Mouse (Mus musculus) spleen, postnatal 14 days (tissue): ENCODE measurements at regions not wholly inside any gene's neighbourhood (a gene's known extent, or its start where the extent isn't known, plus 50 kb on each side); places are given as distances from the start of the nearest gene placed in this dataset.

ENCODE experiments used
- DNase-seq, 2 experiments: peaks; one replicate each; pipeline ENCODE4 v3.0.0; 2021 to 2022; ENCODE audit warnings: low spot score in 2 of 2

DNA sequence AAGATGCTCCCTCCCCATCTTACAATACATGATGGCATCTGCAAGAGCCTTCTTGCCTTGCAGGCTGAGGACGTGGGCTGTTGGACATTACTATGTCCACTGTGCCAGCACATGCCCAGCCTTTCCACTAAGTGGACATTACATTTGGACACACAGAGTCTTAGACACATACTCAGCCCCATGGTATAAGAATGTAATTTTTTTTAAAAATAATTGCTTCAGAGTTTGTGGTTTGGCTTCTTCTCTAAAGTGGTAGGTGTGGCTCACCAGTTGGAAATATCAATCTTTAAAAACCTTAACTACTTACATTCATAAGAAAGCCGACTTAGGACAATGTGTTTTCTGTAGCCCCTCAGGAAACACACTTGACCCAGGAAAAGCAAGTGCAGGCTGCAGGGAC lies 299.7 kb upstream of the Thbs1 start:
- DNase-seq, result no peak

DNA sequence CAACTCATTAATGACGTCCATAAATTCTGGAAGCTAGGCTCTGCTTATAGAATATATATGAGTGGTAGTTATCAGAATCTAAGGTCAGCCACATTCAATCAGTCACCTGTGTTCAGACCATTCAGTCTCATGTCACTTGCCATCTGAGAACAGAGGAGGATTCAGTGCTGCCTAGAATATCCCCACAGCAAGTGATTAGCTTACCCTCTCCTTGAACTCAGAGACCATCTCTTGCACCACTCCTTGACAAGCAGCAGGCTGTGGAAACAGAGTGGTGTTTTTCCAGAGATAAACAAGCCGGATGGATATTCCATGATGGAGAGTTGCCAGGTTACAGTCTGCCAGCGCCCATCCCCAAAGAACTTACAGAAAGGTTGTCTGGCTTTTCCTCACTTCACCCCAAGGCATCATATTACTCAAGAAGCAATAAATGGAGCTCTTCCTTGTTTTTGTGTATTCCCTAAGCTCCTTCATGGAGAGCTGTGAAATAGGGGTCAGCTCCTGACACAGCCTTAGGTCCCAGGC lies 291.9 kb upstream of the Thbs1 start:
- no peak for DNase-seq

DNA sequence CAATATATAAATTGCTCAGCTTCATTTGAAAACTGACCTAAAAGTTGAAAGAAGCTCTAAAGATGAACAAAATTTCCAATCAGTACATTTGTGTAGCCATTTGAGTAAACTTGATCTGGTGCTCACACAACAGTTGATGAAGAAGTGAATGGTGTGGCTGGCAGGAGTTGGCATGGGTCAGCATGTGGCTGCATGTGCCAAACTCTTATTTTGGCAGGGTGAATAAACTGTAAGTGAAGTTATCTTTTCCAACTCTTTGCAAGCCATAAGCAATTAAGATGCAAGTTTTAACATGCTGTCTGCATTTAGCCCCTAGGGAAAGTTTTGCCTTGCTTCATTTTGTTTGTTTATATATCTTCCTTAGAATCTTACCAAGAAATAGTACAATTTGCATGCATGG lies 291.0 kb upstream of the Thbs1 start:
- DNase-seq, result no peak

DNA sequence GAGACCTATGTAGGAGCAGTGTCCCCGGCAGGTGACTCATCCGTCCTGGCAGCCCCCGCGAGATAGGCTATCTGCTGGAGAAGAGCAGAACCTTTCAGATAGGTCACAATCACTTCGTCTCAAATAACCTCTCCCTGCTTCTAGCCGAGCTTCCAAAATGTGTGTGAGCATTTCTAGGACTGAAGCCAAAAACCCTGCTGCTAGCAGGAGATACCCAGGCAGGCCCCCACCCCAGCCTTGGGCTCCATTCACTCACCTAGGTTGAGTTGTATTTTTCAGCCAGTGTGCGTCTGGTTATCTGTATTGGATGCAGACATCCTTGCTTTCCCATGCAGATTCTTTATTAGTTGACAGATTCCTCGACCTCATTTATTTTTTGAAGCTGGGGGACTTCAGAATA lies 286.6 kb upstream of the Thbs1 start:
- no peak for DNase-seq

DNA sequence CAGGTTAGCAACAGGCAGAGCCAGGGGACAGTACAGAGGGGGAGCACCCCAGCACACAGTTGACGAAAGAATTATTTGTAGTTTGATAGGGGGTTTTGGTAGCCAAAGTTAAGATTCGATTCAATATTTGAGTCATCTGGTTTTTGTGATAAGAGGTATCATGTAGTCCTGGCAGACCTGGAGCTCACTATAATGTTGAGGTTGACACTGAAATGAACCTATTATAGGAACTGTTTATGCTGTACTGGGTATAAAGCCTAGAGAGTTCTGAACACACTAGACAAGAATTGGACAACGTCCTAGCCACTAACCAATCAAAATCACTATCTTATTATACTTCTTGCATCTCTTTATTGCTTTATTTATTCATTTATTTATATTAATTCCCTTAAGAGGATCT lies 284.4 kb upstream of the Thbs1 start:
- no peak for DNase-seq

DNA sequence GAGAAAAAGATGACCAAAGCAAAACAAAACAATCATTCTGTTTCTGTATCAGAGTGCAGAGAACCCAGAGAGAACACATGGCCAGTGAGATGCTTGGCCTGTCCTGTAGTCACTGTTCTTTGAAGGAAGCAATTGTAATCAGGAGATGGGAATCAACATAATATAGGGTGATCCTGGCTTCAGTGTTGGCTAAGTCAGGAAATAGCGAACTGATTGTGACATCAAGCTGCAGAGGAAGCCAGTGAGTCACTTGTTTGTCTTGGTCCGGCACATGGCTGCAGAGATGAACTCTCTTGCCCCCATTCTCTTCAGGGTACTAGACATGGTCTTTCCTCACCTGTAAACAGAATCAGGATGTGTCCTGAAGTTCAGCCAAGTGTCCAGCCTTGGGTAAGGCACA lies 273.3 kb upstream of the Thbs1 start:
- no peak for DNase-seq

DNA sequence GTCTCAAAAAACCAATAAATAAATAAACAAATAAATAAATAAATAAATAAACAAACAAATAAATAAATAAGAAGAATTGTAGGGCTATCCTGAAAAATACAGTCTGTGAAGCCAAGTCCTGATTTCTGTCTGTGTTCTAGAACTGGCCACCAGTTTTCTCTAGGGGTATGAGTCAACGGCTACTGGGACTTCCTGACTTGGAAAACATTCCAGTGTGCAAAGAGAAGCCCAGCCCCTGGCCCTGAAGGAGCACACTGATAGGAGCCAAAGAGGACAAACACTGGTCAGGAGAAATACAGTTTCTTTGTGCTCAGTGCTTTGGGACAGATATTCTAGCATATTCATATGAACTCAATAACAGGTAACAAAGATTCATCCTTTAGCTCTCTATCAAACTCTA lies 271.3 kb upstream of the Thbs1 start:
- no peak for DNase-seq

DNA sequence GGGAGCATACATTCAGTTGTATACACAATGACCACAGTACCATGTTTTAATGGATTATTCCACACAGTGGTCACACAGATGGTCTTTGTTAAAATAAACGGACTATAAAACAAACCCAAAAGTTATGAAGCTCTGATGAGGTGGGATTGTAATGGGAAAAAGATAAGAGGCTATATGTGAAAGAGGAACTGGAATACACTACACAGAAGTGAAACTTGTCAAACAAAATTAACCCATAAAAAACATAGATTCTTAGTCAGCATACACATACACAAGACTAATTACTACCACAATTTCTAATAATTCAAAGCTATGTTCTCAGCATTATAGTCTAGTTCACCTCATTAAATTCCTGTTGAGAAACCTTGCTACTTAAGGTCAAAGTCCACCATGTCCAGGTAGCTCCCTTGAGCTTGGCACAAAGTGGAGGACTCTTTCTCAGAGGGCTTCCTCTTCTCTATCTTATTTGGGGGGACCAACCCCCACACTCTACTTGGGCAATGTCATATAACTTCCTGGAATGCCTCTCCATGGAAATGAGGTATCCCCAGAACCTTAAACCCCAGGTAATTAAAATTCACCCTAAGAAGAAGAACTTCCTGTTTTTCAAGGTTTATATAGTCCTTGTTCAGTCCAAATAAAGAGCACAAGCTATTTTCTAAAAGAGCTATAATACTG lies 269.2 kb upstream of the Thbs1 start:
- DNase-seq, result no peak

DNA sequence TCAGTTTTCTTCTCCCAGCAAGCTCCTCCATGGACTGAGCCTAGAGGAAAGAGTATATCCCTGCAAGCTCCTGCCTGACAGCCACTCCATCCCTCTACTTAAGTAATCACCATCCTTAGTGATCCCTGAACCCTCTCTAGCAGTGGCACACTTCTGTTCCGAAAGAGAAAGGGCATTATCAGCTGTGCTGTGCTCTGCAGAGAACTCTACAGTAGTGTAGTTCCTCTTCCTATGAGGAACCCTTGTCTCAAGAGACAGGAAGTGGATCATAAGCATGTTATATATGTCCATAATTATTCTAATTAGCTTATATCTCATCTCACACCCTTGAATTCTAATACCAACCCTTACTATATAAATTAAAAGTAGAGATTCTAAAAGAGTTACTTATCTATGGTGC lies 259.2 kb upstream of the Thbs1 start:
- DNase-seq, result no peak

DNA sequence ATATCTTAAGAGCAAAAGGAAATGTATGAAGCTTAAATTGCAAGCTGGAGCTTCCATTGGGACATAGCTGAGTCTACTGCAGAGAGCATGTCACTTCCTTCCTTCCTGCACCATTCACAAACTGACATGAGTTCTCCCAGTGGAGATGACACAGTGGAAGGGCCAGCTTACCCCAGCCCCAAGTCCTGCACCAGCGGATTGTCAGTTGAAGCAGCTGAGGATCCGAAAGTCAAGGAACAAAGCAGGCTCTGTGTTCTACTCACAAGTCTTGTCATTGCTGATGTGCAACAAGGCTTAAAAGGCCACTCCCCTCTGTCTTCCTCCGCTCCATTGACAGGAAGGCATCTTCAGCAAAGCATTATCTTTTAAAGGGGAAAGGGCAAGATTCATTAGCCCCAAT lies 249.4 kb upstream of the Thbs1 start:
- DNase-seq, result no peak

DNA sequence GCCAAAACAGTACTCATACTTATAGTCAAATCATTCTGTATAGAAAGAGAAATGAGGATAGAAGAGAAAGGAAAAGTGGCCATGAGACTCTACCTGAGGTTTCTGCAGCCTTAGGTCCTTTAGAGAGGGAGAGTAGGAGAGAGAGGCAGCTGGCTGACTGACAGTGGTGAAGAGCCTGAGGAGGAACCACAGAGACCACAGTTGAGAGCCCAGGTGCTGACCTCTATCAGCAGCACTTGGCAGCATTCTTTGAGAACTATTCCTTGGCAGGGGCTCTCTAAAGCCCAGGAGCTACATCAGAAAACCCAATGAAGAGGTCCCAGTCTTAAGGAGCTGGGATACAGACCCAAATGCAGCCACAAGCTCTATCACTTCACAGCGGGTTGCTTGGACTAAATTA lies 246.6 kb upstream of the Thbs1 start:
- no peak for DNase-seq

DNA sequence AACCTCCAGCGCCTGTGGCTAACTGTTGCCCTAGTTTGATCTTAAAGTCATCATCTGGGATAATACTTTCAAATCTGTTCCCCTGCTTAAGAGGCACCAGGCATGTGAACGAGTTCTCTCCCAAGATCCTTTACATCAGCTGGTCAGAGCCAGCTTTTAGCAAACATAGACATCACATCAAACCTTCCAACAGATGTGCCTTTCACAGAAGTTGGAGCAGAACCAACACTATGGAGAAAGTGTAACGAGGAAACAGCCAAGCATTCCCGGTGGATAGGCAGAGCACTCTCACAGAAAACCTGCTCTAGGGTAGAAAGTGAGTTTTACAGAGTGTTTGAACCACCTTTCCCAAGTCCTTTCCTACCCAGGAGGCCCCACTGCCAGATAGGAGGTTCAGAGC lies 244.7 kb upstream of the Thbs1 start:
- no peak for DNase-seq

DNA sequence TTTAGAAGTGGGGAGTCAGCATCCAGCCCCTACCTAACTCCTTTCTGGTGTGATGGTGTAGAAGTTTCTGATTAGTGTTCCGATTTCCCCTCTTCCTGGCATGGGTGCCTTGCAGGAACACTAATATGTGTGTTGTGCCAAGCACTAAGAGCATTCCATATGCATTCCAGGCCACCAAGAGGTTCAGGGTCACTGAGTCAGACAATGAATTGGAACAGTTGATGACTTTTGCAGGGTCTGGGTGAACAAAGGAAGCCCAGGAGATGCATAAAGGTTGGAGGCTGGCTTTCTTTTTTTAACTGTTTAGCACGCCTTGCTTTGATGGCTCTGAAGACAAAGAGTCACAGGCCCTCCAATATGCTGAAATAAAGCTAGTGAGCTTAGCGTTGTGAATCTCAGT lies 244.3 kb upstream of the Thbs1 start:
- no peak for DNase-seq

DNA sequence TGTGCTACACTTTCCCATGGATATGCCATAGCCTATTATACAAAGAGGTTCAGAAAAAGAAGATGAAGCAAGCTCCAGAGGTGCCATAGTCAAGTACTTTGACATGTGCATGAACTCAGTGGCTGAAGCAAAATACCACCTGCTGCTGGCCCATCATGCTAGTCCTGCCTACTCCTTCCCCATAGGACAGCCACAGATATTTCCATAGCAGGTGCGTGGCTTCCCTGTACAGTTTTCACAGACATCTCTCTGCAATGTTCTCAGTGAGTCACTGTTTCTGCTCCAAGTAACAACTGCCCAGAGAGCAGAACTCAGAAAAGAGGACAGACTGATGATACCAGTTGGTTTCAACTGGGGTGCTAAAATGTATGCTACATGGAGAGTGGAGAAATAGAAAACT lies 242.8 kb upstream of the Thbs1 start:
- DNase-seq, result no peak

DNA sequence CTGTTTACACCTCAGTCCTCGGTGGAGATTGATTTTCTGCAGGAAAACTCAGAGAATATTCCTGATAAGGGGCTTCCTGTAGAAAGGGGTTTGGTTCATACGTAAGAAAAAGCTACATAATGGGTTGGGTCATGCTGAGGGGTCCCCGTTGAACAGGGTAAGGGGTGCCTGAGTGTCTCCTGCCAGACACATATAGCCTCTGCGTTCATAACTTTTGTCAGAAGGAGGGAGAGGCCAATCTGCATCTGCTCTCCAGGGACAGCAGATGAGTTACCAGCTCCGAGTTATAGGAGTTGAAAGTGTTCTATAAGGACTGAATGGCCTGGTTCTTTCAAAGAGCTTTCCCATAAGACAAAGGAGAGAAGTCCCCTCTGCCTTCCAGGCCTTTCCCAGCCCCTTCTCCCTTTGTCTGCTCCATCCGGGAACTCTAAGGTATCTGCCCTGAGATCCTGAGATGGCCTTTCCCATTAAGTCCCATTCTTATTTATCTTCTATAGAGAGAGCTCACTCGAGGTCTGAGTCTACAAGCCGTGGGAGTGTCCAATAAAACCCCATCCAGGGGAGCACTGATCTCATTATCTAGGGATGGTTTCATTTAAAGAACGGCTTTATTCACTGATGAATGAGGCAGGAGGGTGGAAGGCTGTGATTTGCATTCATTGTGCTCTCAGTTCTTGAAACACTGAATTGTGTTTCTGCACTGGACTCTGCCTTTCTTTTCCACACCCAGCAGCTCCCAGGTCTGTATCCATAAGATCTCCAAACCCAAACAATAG lies 240.0 kb upstream of the Thbs1 start:
- DNase-seq, result no peak

DNA sequence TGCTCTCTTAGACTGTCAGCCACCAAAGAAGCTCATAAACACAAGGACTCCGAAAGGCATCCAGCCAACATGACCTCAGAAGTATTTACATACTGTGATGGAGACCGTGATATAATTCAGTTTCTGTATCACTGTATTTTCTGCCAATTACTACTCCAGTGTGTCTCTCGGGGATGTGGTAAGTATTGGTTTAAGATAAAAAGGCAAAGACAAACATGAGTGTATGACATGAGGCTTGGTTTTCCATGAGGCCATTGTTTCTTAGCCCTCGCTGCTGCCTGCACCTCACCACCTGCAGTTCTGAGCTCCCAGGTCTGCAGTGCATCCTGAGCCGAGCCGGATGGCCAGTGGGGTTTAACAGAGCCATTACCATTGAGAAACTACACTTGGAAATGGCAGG lies 233.9 kb upstream of the Thbs1 start:
- DNase-seq, result no peak

DNA sequence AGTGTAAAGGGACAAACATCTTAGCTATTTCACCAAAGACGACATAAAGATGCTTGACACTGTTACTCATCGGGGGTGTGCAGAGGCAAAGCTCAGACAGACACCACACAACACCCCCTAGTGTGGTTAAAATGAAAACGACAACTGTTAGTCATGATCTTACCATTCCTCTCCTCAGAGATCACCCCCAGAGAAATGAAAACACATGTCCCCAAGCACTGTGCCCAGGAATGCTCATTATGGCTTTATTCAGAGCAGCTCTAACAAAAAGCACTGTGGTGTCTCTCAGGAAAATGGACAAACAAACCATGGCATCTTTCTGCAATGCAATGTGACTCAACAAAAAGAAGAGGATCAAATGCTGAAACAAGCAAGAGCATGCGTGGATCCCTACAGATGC lies 229.5 kb upstream of the Thbs1 start:
- DNase-seq, result no peak

DNA sequence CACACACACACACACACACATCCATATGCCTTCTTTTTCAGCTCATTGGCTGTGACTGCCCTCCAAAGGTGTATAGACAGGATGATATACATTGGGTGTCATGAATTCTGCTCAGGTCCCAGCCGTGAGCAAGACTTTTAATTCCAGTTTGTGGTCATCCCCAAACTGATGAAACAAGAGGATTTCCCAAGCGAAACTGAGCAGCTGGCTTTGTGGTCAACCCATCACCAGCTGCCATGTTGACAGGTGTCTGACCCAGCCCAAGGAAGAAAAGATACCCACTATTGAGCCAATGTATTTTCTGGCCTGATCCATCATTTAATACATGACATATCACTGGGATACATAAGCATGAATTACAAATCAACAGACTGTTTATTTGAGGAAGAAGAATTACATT lies 228.8 kb upstream of the Thbs1 start:
- no peak for DNase-seq

DNA sequence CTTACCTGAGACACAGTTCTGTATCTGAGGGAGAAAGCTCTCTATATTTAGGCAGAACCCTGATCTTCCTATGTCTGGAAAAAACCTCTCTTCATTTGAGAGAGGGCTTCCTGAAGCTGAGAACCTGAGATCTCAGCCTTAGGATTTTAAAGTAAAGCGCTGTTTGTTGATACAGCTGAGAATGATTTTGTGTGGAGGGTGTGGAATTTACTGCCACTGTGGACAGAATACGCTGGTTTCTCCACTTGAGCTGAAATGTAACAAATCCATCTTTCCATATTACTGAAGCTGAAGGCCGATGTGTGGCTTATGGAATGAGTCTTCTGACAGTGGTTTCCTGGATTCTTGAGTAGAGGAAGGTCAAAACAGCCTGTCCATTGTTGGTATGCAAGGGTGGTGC lies 225.2 kb upstream of the Thbs1 start:
- no peak for DNase-seq

DNA sequence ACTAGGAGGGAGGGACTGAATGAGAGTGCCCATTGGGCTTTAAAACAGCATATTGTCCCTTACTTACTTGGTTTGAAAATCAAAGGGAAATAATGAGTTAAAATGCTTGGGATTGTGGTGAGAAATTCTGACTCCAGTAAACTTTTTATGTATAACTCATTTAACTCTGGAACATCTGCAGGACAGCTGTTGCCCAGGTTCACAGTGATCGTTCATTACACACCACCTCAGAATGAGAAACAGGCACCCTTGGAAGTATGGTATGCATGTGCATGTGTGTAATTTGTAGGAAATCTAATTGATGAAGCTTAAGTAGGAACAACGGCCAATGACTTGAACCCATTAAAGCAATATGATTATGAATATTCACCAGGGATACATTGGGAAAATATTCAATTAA lies 210.4 kb upstream of the Thbs1 start:
- DNase-seq, result no peak

DNA sequence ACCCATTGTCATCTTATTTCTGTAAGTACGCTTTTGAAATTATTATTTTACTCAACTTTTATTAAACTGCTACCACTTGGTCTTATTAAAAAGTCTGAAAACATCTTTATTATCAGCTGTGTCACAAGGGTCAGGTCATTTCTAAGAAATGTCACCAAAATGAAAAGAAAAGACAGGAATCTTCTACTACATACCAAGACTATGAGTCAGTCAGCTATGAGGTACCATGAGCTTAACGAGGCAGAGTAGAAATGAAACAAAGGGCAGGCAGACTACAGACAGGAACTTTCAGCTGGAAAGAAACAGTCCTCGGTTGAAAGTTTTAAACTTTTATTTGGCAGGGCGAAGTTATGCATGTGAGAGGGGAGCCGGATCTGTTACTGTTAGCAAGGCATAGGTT lies 208.8 kb upstream of the Thbs1 start:
- no peak for DNase-seq

DNA sequence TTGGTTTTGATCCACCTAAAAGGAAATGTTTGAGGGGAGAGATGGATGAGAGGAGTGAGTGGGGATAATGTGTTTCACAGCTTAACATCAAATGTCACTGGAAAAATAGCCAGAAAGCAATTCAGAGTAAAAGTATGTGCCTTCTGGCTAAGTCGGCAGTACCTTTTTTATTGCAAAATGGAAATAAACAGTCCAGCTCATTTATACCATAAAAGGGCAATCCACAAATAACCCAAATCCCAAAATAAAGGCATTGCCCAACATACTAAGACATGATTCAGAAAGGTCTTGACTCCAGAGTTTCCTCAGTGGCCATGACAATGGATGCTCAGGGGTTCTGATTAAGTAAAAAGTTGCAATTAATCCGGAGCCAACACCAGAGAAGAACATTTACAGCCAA lies 208.0 kb upstream of the Thbs1 start:
- DNase-seq, result no peak

DNA sequence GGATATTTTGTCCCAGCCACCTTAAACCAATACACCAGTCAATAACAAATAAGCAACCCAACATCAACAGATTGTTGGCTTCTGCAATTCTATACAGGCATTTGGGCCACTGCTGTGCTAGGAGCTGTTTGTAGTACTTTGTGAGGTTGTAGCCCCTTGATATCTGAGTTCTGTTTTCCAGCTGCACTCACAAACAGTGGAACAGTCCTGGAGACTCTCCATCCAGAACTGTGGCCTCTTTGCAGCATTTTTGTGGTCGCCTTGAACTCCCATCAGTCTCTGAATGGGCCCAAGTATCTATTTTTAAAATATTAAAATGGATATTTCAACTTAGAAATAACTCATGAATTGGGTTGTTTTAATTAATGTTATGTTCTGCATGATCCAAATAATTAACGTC lies 205.2 kb upstream of the Thbs1 start:
- DNase-seq, result no peak

DNA sequence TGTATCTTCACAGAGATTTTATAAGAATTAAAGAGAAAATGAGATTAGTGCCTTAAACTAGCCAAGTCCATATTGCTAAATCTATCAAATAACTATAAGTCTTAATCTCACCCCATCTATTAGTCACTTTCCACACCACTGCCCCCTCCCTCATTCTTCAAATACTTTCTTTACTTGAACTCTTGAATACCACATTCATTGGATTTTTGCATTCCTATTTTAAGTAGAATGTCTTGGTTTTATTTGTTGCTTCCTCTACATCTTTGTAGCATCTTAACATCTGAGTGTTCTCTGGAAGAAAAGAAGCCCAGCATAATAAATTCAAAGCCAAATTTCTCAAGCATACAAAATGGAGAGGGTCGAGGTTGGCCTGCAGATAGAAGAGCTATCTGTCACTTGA lies 200.9 kb upstream of the Thbs1 start:
- DNase-seq, result no peak
